Mouse (Mus musculus) forelimb bud, embryonic 11.5 days (tissue): ENCODE results near the gene Mettl15.

ENCODE experiments used
- DNase-seq: peaks from one replicate; pipeline ENCODE4 v3.0.0-alpha.2; 2012; ENCODE audit warnings: low read depth, low spot score

Mettl15 gene

DNA sequence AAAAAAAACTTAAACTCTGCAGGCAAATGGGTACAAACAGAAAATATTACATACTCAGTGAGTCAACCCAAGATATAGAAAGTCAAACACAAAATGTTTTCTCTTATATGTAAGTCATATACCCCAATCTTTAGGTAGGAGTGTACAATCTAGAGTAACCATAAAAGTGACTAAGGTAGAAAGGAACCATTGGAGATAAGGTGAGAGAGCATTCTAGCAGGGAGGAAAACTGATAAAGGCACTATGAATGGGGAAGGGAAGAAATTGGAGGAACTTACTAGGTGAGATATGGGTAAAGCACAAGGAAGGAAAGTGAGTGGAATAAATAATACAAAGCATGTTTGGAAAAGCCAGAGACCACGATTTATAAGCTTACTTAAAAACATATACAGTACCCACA lies 122.0 kb downstream of the Mettl15 start:
- no peak for DNase-seq

DNA sequence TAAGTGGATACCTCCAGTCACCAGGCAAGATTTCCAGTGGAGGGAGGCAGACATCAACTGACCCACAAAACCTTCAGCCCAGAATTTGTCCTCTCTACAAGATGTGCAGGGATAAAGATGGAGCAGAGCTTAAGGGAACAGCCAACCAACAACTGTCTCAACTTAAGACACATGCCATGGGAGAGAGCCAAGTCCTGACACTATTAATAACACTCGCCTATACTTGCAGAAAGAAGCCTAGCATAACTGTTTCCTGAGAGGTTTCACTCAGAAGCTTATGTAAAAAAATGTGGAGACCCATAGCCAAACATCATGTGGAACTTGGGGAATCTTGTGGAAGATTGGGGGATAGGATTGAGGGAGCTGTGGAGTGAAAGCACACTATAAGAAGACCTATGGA lies 124.4 kb downstream of the Mettl15 start:
- DNase-seq, result no peak

DNA sequence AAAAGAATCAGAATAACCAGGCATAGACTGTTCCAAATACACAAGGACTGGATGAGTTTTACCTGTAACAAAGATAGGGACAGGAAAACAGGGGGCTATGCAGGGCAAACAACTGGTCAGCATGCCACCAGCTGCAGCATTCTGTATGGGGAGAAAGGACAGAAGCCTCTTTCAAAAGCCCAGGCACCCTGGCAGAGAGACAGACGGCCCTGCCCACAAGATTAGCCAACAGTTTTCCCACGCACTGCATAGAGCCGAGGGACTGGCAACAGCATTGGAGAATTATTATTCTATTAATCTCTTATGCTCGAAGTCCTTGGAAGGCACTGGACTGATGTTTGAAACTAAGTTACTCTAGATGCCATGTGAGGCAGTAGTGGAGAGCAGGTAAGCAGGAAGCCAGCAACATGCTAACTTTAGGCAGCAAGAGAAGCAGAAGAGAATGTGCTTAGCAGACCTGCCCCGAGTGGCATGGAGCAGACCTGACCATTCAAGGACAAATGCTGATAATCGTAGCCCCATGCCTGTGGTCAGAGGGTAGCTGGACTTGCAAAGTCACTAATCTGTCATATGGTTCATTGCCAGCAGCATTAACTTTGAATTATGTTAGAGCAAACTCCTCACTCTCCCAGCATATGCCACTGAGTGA lies 127.0 kb downstream of the Mettl15 start:
- no peak for DNase-seq

DNA sequence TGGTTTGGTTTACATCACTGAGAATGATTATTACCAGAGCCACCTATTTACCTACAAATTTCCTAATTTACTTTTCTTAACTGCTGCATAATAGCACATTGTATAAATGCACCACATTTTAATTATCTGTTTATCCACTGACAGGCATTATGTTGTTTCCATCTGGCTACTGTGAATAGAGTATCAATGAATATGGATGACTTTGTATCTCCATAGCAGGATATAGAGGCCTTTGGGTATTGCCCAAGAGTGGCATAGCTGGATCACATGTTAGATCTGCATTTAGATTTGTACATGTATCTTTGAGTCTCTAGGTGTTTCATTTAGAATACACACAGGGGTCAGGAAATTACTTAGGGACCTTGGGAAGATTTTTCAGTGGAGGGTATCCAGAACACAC lies 133.3 kb downstream of the Mettl15 start:
- no peak for DNase-seq

DNA sequence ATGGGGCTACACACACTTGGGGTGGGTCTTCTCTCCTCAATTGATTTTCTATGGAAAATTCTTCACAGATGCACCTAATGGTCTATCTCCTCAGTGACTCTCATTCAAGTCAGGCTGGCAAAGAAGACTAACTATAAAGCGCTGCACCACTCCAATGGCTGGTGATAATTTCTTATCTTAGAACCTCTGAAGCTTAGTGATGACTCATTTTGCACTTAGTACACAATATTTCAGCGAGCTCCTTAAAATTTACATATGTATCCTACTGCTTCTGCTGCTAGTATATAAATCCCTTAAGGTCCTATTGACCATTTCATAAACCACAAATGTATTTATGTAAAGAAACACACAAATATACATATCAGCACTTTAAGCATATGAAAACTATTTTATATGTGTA lies 136.1 kb downstream of the Mettl15 start:
- DNase-seq, result no peak

DNA sequence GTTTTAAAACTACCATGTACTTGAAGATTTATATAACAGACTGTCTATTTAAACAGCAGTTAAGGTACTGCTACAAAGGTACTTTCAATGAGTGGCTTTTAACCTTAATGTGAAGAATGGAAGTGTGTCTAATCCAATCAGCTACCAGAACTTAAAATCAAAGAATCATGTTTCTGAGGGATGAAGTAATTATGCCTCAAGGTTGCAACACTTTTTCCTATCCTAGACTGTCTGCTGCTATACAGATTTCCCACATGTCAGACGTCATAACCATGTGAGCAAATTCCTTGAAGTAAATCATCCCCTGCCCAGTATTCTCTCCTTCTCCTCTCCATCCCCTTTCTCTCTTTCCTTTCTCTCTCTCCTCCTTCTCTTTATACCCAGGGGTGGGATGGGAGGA lies 140.2 kb downstream of the Mettl15 start:
- DNase-seq, result no peak

DNA sequence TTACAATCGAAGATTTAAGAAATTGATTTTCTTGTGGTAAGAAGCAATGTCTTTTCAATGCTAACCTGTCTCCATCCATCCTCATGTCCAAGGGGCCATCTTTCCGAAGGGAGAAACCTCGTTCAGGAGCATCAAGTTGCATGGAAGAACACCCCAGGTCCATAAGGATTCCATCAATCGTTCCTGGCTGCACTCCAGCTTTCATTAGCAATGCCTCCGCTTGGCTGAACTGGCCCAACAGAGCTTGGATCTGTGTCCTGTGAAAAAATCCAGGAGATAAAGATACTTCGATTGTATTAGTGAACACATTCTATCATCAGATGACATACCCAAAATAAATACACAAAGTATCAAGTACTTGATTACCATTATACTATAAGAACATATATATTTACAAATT lies 143.3 kb downstream of the Mettl15 start:
- no peak for DNase-seq

DNA sequence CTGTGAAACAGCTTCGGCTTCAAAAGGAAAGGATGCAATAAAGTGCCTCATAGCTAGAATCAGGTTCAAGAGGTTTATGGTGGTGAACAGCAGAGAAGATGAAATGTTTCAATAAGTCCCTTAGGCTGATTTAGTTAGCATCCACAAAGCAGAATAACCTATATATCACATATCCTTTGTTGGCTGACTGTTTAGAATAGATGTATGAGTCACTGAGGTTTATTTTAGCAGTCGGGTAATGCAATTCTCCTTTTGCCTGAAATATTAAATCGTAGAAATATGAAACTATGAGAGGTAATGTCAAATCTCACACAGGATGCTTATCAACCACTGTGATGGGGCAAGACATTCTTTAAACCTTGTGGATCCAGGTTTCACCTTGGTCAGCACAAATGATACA lies 149.8 kb downstream of the Mettl15 start:
- no peak for DNase-seq

DNA sequence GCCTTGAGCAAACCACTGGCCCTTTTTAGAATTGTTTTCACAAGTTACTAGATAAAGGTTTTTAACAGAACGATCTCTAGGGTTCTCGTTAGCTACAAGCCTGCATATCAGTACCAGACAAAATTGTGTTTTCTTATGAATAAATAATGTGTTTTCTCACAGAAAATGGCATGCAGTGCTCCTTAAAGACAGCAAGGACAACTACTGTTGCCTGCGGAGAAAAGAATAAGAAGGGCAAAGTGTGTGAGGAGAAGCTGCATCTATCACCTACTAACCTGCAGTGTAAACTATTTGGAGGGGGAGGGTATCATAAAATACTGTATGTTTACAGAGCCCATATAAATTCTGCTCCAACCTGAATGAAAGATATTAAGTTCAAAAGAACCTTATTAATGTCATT lies 150.6 kb downstream of the Mettl15 start:
- no peak for DNase-seq

DNA sequence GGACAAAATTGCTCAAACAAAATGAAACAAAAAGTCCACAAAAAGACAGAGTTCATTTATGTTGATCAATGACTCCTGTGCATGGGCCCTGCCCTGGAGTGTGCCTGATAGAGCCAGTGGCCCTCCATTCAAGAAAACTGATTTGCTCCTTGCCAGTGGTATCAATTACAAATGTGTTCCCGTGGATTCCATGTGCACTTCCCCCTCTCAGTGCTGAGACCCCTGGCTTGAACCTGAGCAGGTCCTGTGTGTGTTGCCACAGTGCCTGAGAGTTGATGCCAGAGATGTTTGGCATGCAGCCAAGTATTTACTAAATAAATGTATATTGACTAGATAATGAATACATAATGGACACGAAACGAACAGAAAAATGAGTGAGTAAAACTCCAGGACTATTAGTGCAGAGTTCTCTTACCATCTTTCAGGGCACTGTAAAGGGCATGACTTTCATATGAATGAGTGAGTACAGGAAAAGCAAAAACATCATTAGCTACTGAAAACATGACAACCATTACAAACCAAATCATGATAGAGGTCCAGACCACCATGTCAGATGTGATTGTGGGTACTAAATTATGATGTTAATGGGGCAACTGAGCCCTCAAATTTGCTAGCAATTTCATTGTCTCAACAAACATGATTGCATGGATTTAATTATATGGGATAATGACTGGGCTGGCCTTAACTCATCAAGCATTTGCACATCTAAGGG lies 174.6 kb downstream of the Mettl15 start:
- DNase-seq, result no peak

DNA sequence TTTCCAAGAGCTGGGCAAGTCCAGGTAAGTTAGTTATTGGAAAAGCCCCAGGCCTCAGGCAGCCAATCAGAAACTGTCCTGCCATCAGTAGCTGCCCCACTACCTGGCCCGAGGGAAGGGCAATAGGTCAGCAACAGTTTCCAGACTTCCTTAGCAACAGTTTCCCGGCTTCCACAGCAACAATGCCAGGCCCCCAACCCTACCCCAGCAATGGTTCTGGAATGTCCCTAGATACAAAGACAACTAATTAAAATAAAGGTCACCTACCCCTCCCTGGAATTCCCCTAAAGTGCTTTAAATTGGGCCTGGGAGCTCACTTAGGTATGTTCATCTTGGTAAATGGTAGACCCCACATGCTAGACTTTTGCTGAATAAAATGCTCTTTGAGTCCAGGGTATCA lies 230.9 kb downstream of the Mettl15 start:
- DNase-seq, result no peak
